Mouse (Mus musculus) embryonic fibroblast, embryonic 13.5 days (primary cell): ENCODE data around the gene Rab4a.

Experiments
- CTCF ChIP-seq: IDR thresholded peaks from 2 replicates; pipeline ENCODE4 v1.5.1; 2011; ENCODE audit warnings: mild to moderate bottlenecking, control low read depth, low read length, moderate library complexity, borderline replicate concordance; ENCODE audit not compliant: insufficient read depth
- POLR2A ChIP-seq: IDR thresholded peaks from 2 replicates; pipeline ENCODE4 v1.6.1; 2011; ENCODE audit warnings: low read depth, mild to moderate bottlenecking, control low read depth, low read length, moderate library complexity

DNA sequence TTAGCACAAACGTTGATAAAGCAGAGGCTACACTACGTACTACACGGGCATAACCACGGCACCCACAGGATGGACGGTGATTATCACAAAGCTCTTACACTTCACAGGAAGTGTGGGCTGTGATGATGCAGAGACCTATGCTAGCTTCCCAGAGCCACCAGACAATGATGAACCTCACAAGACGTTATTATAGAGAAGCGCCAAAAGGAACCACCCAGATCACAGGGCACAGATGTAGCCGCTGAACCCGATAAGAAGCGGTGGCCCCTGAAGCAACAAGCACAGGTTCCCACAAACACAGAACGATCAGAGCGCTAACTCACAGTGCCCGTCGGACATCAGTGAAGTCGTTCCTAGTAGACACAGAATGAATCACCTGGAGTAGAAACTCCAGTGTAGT is 7.9 kb upstream of the Rab4a start:
- TF ChIP-seq CTCF (no peak), POLR2A (no peak)
